Mouse (Mus musculus) neural tube, embryonic 11.5 days (tissue): ENCODE results near the gene Gm20219. TPM values are rescaled to one million over a fixed set of nuclear protein-coding genes. Genes with fewer than 3 reads are reported as not detected.
A peak's percentile ranks its signal among the peaks of the same experiment; 100 is the strongest.

ENCODE experiments used
- ATAC-seq: fragments of 200-750 bp; cut with Nextera tagmentation; 2 replicates; pipeline ENCODE4 v1.8.0; 2017; ENCODE audit warnings: moderate number of reproducible peaks, mild to moderate bottlenecking, moderate TSS enrichment, moderate library complexity; ENCODE audit not compliant: insufficient read depth, low FRiP score, low TSS enrichment
- DNase-seq: peaks from one replicate; pipeline ENCODE4 v3.0.0-alpha.2; 2015; ENCODE audit warnings: low spot score
- H3K27ac ChIP-seq: fragments of 300-500 bp; sonication (generic); 2 replicates; pipeline ENCODE4 v1.5.1; 2014; ENCODE audit warnings: low read depth, mild to moderate bottlenecking, low read length
- H3K27me3 ChIP-seq: fragments of 300-500 bp; sonication (generic); 2 replicates; pipeline ENCODE4 v1.6.1; 2014; ENCODE audit warnings: mild to moderate bottlenecking, low read length, mixed read lengths; ENCODE audit not compliant: control insufficient read depth, insufficient read depth
- H3K36me3 ChIP-seq: fragments of 300-500 bp; sonication (generic); 2 replicates; pipeline ENCODE4 v1.6.1; 2014; ENCODE audit warnings: mild to moderate bottlenecking, low read length, moderate library complexity, mixed read lengths; ENCODE audit not compliant: control insufficient read depth, insufficient read depth
- H3K4me1 ChIP-seq: fragments of 300-500 bp; sonication (generic); 2 replicates; pipeline ENCODE4 v1.6.1; 2014; ENCODE audit warnings: low read length, mixed read lengths; ENCODE audit not compliant: control insufficient read depth, insufficient read depth
- H3K4me2 ChIP-seq: fragments of 300-500 bp; sonication (generic); 2 replicates; pipeline ENCODE4 v1.6.1; 2014; ENCODE audit warnings: low read depth, mild to moderate bottlenecking, moderate library complexity
- H3K4me3 ChIP-seq: fragments of 300-500 bp; sonication (generic); 2 replicates; pipeline ENCODE4 v1.5.1; 2014; ENCODE audit warnings: low read depth, low read length
- H3K9ac ChIP-seq: fragments of 300-500 bp; sonication (generic); 2 replicates; pipeline ENCODE4 v1.6.1; 2014; ENCODE audit warnings: mild to moderate bottlenecking, low read length
- H3K9me3 ChIP-seq: fragments of 300-500 bp; sonication (generic); 2 replicates; pipeline ENCODE4 v1.6.1; 2016; ENCODE audit warnings: low read length; ENCODE audit not compliant: control insufficient read depth
- WGBS: fragments of 180-500 bp; shearing (Covaris S2); extraction: QIAGEN DNeasy Blood & Tissue Kit; methylation state at CpG from one replicate; pipeline ENCODE4 v1.1.7; 2014; 5-methylcytosine and 5-hydroxymethylcytosine counted together
- polyA plus RNA-seq: library from polyadenylated mRNA; unstranded; fragments of >200 nt; fragmentation: Nextera tagmentation; extraction: Ambion mirVana; gene quantifications from 2 replicates; pipeline ENCODE4 v1.2.1, GENCODE M21; 2014

The Gm20219 gene
- polyA plus RNA-seq, 1 experiment from 2014 or later = 1.1 TPM

- Histone ChIP-seq H3K4me2 (no peak overlapping the region), H3K4me1 (no peaks in the 10 kb centered on the region; the same call in 1 of the 2 replicates), H3K9ac (no peak overlapping the region), H3K27me3 (no peaks in the 10 kb centered on the region), H3K27ac (no peak overlapping the region), H3K9me3 (no peaks in the 10 kb centered on the region), H3K36me3 (no peaks in the 10 kb centered on the region), H3K4me3 (no peak overlapping the region)
- no peak for DNase-seq
- no peak; the same call in 1 of the 2 replicates for ATAC-seq
- 39% methylated on average over 6 of the region's 6 CpGs for WGBS
Measured at GRCm38 (mm10) chr17:56540562-56540975, 13.6 kb downstream of the Gm20219 start.

GRCm38 (mm10) chr17:56537912-56538311, 16.3 kb downstream of the Gm20219 start:
- H3K4me3 ChIP-seq = no peak overlapping the region
- ATAC-seq = 0 out of 2 replicates have a peak, but pooled peaks have one; percentile 24
- H3K36me3 ChIP-seq = no peaks in the 10 kb centered on the region
- no peaks in the 10 kb centered on the region for H3K9me3 ChIP-seq
- H3K27me3 ChIP-seq = no peaks in the 10 kb centered on the region
- WGBS = 18% methylated on average over 8 of the region's 8 CpGs
- no peak for DNase-seq
- H3K27ac ChIP-seq = no peak overlapping the region
- H3K9ac ChIP-seq = no peak overlapping the region
- H3K4me1 ChIP-seq = no peaks in the 10 kb centered on the region; the same call in 1 of the 2 replicates
- H3K4me2 ChIP-seq = no peak overlapping the region

- Histone ChIP-seq H3K9ac (no peak overlapping the region), H3K4me2 (no peak overlapping the region), H3K4me3 (no peak overlapping the region), H3K4me1 (no peaks in the 10 kb centered on the region; the same call in 1 of the 2 replicates), H3K9me3 (no peaks in the 10 kb centered on the region), H3K36me3 (no peaks in the 10 kb centered on the region), H3K27ac (no peak overlapping the region), H3K27me3 (no peaks in the 10 kb centered on the region)
- DNase-seq (no peak), ATAC-seq (no peak)
- 64% methylated on average over 3 of the region's 3 CpGs for WGBS
Measured at GRCm38 (mm10) chr17:56536874-56537273, 17.3 kb downstream of the Gm20219 start.

GRCm38 (mm10) chr17:56536192-56536591, 18.0 kb downstream of the Gm20219 start:
- no peak overlapping the region for H3K27ac ChIP-seq
- WGBS = 75% methylated on average over 14 of the region's 14 CpGs
- DNase-seq = peak; percentile 9

GRCm38 (mm10) chr17:56524943-56525342, 29.2 kb downstream of the Gm20219 start:
- ATAC-seq (no peak), DNase-seq (no peak)
- Histone ChIP-seq H3K9ac (no peak overlapping the region), H3K36me3 (no peaks in the 10 kb centered on the region), H3K4me3 (no peak overlapping the region), H3K27ac (no peak overlapping the region), H3K9me3 (no peaks in the 10 kb centered on the region), H3K27me3 (no peaks in the 10 kb centered on the region), H3K4me2 (no peak overlapping the region), H3K4me1 (no peaks in the 10 kb centered on the region)
- WGBS = 80% methylated on average over 4 of the region's 4 CpGs

More at GRCm38 (mm10) chr17:56536192-56536591, 18.0 kb downstream of the Gm20219 start:
- Histone ChIP-seq H3K4me3 (no peak overlapping the region), H3K36me3 (no peaks in the 10 kb centered on the region), H3K4me1 (no peaks in the 10 kb centered on the region; the same call in 1 of the 2 replicates), H3K9me3 (no peaks in the 10 kb centered on the region), H3K9ac (no peak overlapping the region), H3K4me2 (no peak overlapping the region), H3K27me3 (no peaks in the 10 kb centered on the region)
- no peak for ATAC-seq

GRCm38 (mm10) chr17:56522744-56523143, 31.4 kb downstream of the Gm20219 start:
- DNase-seq (no peak), ATAC-seq (no peak)
- Histone ChIP-seq H3K9ac (no peak overlapping the region), H3K27me3 (no peaks in the 10 kb centered on the region), H3K4me3 (no peak overlapping the region), H3K9me3 (no peaks in the 10 kb centered on the region), H3K4me1 (no peaks in the 10 kb centered on the region), H3K27ac (no peak overlapping the region), H3K4me2 (no peak overlapping the region), H3K36me3 (no peaks in the 10 kb centered on the region)
- WGBS = 71% methylated on average over 1 of the region's 1 CpGs

GRCm38 (mm10) chr17:56515690-56516410, 38.3 kb downstream of the Gm20219 start:
- Histone ChIP-seq H3K4me1 (peaks cover 8% of the 10 kb centered on the region; the same call in 1 of the 2 replicates), H3K36me3 (no peaks in the 10 kb centered on the region), H3K9ac (peak overlapping the region; percentile 15), H3K27ac (0 out of 2 replicates have a peak overlapping the region, but pooled peaks have one; percentile 46), H3K4me3 (no peak overlapping the region), H3K9me3 (no peaks in the 10 kb centered on the region), H3K27me3 (peaks cover 26% of the 10 kb centered on the region), H3K4me2 (no peak overlapping the region)
- 15% methylated on average over 13 of the region's 13 CpGs for WGBS
- ATAC-seq (peak; percentile 59), DNase-seq (peak; percentile 36)

- WGBS = 52% methylated on average over 12 of the region's 12 CpGs
- H3K27ac ChIP-seq = no peak overlapping the region
- H3K4me3 ChIP-seq = no peak overlapping the region
- H3K36me3 ChIP-seq = no peaks in the 10 kb centered on the region
- H3K9ac ChIP-seq = no peak overlapping the region
- DNase-seq (no peak), ATAC-seq (no peak)
- H3K4me2 ChIP-seq = no peak overlapping the region
- H3K9me3 ChIP-seq = no peaks in the 10 kb centered on the region
- peaks cover 13% of the 10 kb centered on the region; the same call in 1 of the 2 replicates for H3K4me1 ChIP-seq
- H3K27me3 ChIP-seq = peaks cover 35% of the 10 kb centered on the region
Measured at GRCm38 (mm10) chr17:56514916-56515315, 39.3 kb downstream of the Gm20219 start.

GRCm38 (mm10) chr17:56514330-56514729, 39.9 kb downstream of the Gm20219 start:
- no peak for ATAC-seq
- no peak for DNase-seq
- H3K9me3 ChIP-seq = no peaks in the 10 kb centered on the region
- H3K9ac ChIP-seq = no peak overlapping the region
- H3K27me3 ChIP-seq = peaks cover 36% of the 10 kb centered on the region
- no peak overlapping the region for H3K4me3 ChIP-seq
- no peak overlapping the region for H3K27ac ChIP-seq
- H3K4me2 ChIP-seq = no peak overlapping the region
- H3K4me1 ChIP-seq = peaks cover 13% of the 10 kb centered on the region; the same call in 1 of the 2 replicates
- H3K36me3 ChIP-seq = no peaks in the 10 kb centered on the region
